In genomic region chr1:177234462-177234861, GRCm38 (mm10) we compare ENCODE assay signal across 21 mouse cellular contexts. TPM values are rescaled to one million over a fixed set of nuclear protein-coding genes. Genes with fewer than 3 reads are reported as not detected.
A peak's percentile ranks its signal among the peaks of the same experiment; 100 is the strongest.
DNase-seq lines count a peak whose midpoint lies in the region; ATAC-seq lines count a peak whose summit lies in the region.
"Had no signal": no experiment of that assay in that cellular context is flagged by ENCODE, and none has a peak within 500 bp of the region (broad histone marks: within the 10 kb centered on the region; RNA-seq: fewer than 3 reads in every experiment).

No protein-coding gene starts in this region.

- WGBS in forebrain, embryonic 13.5 days = 73% methylated on average over 5 of the region's 5 CpGs
- WGBS in forebrain, embryonic 10.5 days = 95% methylated on average over 5 of the region's 5 CpGs
- WGBS in forebrain, embryonic 16.5 days = 53% methylated on average over 5 of the region's 5 CpGs
- 88% methylated on average over 5 of the region's 5 CpGs for WGBS in forebrain, embryonic 12.5 days

- no peak overlapping the region for H3K4me2 ChIP-seq in forebrain, embryonic 13.5 days
- no peak overlapping the region for H3K4me2 ChIP-seq in forebrain, embryonic 16.5 days (ENCODE audit: low read length)
- H3K4me2 ChIP-seq in forebrain, embryonic 12.5 days = no peak overlapping the region
- H3K4me2 ChIP-seq: embryonic facial prominence, embryonic 12.5 days had no signal

- ATAC-seq in forebrain, embryonic 13.5 days = peak; percentile 38; the same call in 1 of the 2 replicates
- peak; percentile 58 for ATAC-seq in forebrain, embryonic 16.5 days
- no peak for ATAC-seq in forebrain, embryonic 12.5 days (ENCODE audit: low FRiP score)
- ATAC-seq: activated CD4-positive, CD25-positive, alpha-beta regulatory T cell, adult 4 months; CD4-positive, CD25-positive, alpha-beta regulatory T cell, adult 4 months; forebrain, postnatal 0 days; Patski had no signal

- H3K4me1 ChIP-seq in forebrain, embryonic 13.5 days = no peaks in the 10 kb centered on the region
- H3K4me1 ChIP-seq in forebrain, embryonic 10.5 days = no peaks in the 10 kb centered on the region
- 0 out of 2 replicates have a peak, but pooled peaks cover 3% of the 10 kb centered on the region for H3K4me1 ChIP-seq in forebrain, embryonic 16.5 days (replicated peaks; ENCODE audit: control insufficient read depth, insufficient read depth, low read length)
- no peaks in the 10 kb centered on the region for H3K4me1 ChIP-seq in forebrain, embryonic 12.5 days
- H3K4me1 ChIP-seq: embryonic facial prominence, embryonic 10.5 days; embryonic facial prominence, embryonic 12.5 days had no signal

- no peak for DNase-seq in forebrain, embryonic 10.5 days (ENCODE audit: extremely low spot score, low spot score)
- peak; percentile 18 for DNase-seq in brain, adult 2 months (ENCODE audit: low read depth, low spot score)
- DNase-seq in kidney, postnatal 10 days = no peak
- DNase-seq: adrenal gland, adult 8-10 months; adrenal gland, postnatal 14 days; adrenal gland, postnatal 36 days; B cell, adult 2 months; cerebellum, adult 11-12 months; cerebellum, adult 9-10 months; cerebellum, postnatal 25 days; forebrain, postnatal 0 days had no signal

- H3K9ac ChIP-seq in forebrain, embryonic 13.5 days = no peak overlapping the region
- H3K9ac ChIP-seq in forebrain, embryonic 16.5 days (replicated peaks; ENCODE audit: low read depth, low read length) = no peak overlapping the region
- H3K9ac ChIP-seq in forebrain, embryonic 12.5 days = no peak overlapping the region
- H3K9ac ChIP-seq: embryonic facial prominence, embryonic 12.5 days; forebrain, postnatal 0 days had no signal

- H3K27me3 ChIP-seq in forebrain, embryonic 13.5 days = no peaks in the 10 kb centered on the region
- no peaks in the 10 kb centered on the region for H3K27me3 ChIP-seq in forebrain, embryonic 10.5 days (ENCODE audit: poor library complexity, severe bottlenecking)
- H3K27me3 ChIP-seq in forebrain, embryonic 16.5 days (replicated peaks; ENCODE audit: control insufficient read depth, insufficient read depth, low read length) = no peaks in the 10 kb centered on the region
- H3K27me3 ChIP-seq in forebrain, embryonic 12.5 days = no peaks in the 10 kb centered on the region
- H3K27me3 ChIP-seq: CH12.LX; embryonic facial prominence, embryonic 12.5 days; Patski had no signal

- H3K27ac ChIP-seq in forebrain, embryonic 13.5 days = no peak overlapping the region
- no peak overlapping the region for H3K27ac ChIP-seq in forebrain, embryonic 10.5 days
- no peak overlapping the region for H3K27ac ChIP-seq in forebrain, embryonic 16.5 days (ENCODE audit: low read length)
- H3K27ac ChIP-seq in forebrain, embryonic 12.5 days = no peak overlapping the region
- H3K27ac ChIP-seq: embryonic facial prominence, embryonic 10.5 days; embryonic facial prominence, embryonic 12.5 days had no signal

- peaks cover 13% of the 10 kb centered on the region; the same call in 1 of the 2 replicates for H3K36me3 ChIP-seq in forebrain, embryonic 13.5 days (ENCODE audit: poor library complexity, severe bottlenecking)
- H3K36me3 ChIP-seq in forebrain, embryonic 10.5 days (replicated peaks) = peaks cover 15% of the 10 kb centered on the region
- no peaks in the 10 kb centered on the region for H3K36me3 ChIP-seq in forebrain, embryonic 16.5 days (ENCODE audit: control insufficient read depth, insufficient read depth)
- peaks cover 7% of the 10 kb centered on the region; the same call in 1 of the 2 replicates for H3K36me3 ChIP-seq in forebrain, embryonic 12.5 days (replicated peaks)
- H3K36me3 ChIP-seq: embryonic facial prominence, embryonic 12.5 days; G1E had no signal

- no peak overlapping the region for H3K4me3 ChIP-seq in forebrain, embryonic 13.5 days
- H3K4me3 ChIP-seq in forebrain, embryonic 10.5 days = no peak overlapping the region
- H3K4me3 ChIP-seq in forebrain, embryonic 16.5 days (replicated peaks; ENCODE audit: low read length) = no peak overlapping the region
- no peak overlapping the region for H3K4me3 ChIP-seq in forebrain, embryonic 12.5 days (replicated peaks)
- H3K4me3 ChIP-seq: embryonic facial prominence, embryonic 10.5 days; embryonic facial prominence, embryonic 12.5 days had no signal

- no peaks in the 10 kb centered on the region for H3K9me3 ChIP-seq in forebrain, embryonic 13.5 days (replicated peaks)
- H3K9me3 ChIP-seq in forebrain, embryonic 10.5 days = no peaks in the 10 kb centered on the region
- no peaks in the 10 kb centered on the region for H3K9me3 ChIP-seq in forebrain, embryonic 16.5 days (ENCODE audit: control insufficient read depth, low read length)
- H3K9me3 ChIP-seq in forebrain, embryonic 12.5 days = no peaks in the 10 kb centered on the region
- H3K9me3 ChIP-seq: embryonic facial prominence, embryonic 10.5 days; embryonic facial prominence, embryonic 12.5 days; G1E had no signal

RNA-seq across cellular contexts. Expression of gene Akt3, which starts 23.5 kb away (rescaled TPM):
- polyA plus RNA-seq in forebrain, embryonic 13.5 days (2015; fragmentation: Nextera tagmentation; extraction: Ambion mirVana) = 24.8 and 25.1 TPM in 2 replicates
- 11.4 TPM in 2 replicates for polyA plus RNA-seq in forebrain, embryonic 10.5 days (2016; fragmentation: Nextera tagmentation; extraction: Ambion mirVana)
- 40.6 and 44.9 TPM in 2 replicates for polyA plus RNA-seq in forebrain, embryonic 16.5 days (2015; fragmentation: Nextera tagmentation; extraction: Ambion mirVana)
- polyA plus RNA-seq in forebrain, embryonic 12.5 days (2016; fragmentation: Nextera tagmentation; extraction: Ambion mirVana) = 24.5 and 28.0 TPM in 2 replicates
- polyA plus RNA-seq: G1E had no signal
